14 mouse cellular contexts compared by ENCODE assay signal in genomic region chrX:106839591-106839990, GRCm38 (mm10). TPM values are rescaled to one million over a fixed set of nuclear protein-coding genes. Genes with fewer than 3 reads are reported as not detected.
DNase-seq lines count a peak whose midpoint lies in the region; ATAC-seq lines count a peak whose summit lies in the region.
"Had no signal": no experiment of that assay in that cellular context is flagged by ENCODE, and none has a peak within 500 bp of the region (broad histone marks: within the 10 kb centered on the region; RNA-seq: fewer than 3 reads in every experiment).

No protein-coding gene starts in this region.

- H3K4me2 ChIP-seq in heart, embryonic 11.5 days: no peak overlapping the region; the same call in 1 of the 2 replicates
- H3K4me2 ChIP-seq in stomach, embryonic 14.5 days (replicated peaks; ENCODE audit: low read depth, low read length): peak overlapping the region; percentile 35
- H3K4me2 ChIP-seq in liver, embryonic 12.5 days: no peak overlapping the region
- H3K4me2 ChIP-seq: forebrain, embryonic 15.5 days; liver, embryonic 15.5 days had no signal

- WGBS in heart, embryonic 11.5 days (ENCODE audit: insufficient replicate concordance): 32% methylated on average over 5 of the region's 5 CpGs
- 43% methylated on average over 5 of the region's 5 CpGs for WGBS in stomach, embryonic 14.5 days
- 43% methylated on average over 5 of the region's 5 CpGs for WGBS in liver, embryonic 12.5 days (ENCODE audit: insufficient replicate concordance)
- 65% methylated on average over 5 of the region's 5 CpGs for WGBS in midbrain, embryonic 10.5 days

- DNase-seq in heart, adult 11 months: peak; percentile 89
- peak; percentile 13 to 18 for DNase-seq in gastrocnemius, postnatal 36 days
- peak; percentile 46 for DNase-seq in heart, postnatal 4 days
- no peak for DNase-seq in midbrain, embryonic 10.5 days (ENCODE audit: low spot score)
- no peak for DNase-seq in cerebellum, postnatal 4 days (ENCODE audit: low spot score in 2 of 2)
- DNase-seq: cerebellum, postnatal 10 days; layer of hippocampus, adult 9-11 months had no signal

- no peak overlapping the region for H3K4me3 ChIP-seq in heart, embryonic 11.5 days (ENCODE audit: low read depth, low read length)
- H3K4me3 ChIP-seq in stomach, embryonic 14.5 days (ENCODE audit: low read depth, low read length): peak overlapping the region; percentile 2; the same call in 1 of the 2 replicates
- H3K4me3 ChIP-seq in liver, embryonic 12.5 days: no peak overlapping the region
- H3K4me3 ChIP-seq in midbrain, embryonic 10.5 days: no peak overlapping the region
- H3K4me3 ChIP-seq: forebrain, embryonic 15.5 days; liver, embryonic 15.5 days had no signal

- no peak for ATAC-seq in heart, embryonic 11.5 days (replicated peaks; ENCODE audit: insufficient number of reproducible peaks, low FRiP score, low TSS enrichment)
- no peak for ATAC-seq in stomach, embryonic 14.5 days (ENCODE audit: insufficient number of reproducible peaks, insufficient read depth, low FRiP score, low read depth)
- no peak for ATAC-seq in liver, embryonic 12.5 days
- ATAC-seq: forebrain, embryonic 15.5 days; hindbrain, embryonic 16.5 days had no signal

- intact Hi-C loops in gastrocnemius, postnatal 36 days (cut with DNase I): no loop called here

- H3K27me3 ChIP-seq in heart, embryonic 11.5 days (ENCODE audit: control insufficient read depth, insufficient read depth, low read length): no peaks in the 10 kb centered on the region
- H3K27me3 ChIP-seq in stomach, embryonic 14.5 days (ENCODE audit: control insufficient read depth, insufficient read depth, low read length): no peaks in the 10 kb centered on the region
- no peaks in the 10 kb centered on the region for H3K27me3 ChIP-seq in liver, embryonic 12.5 days (replicated peaks)
- peaks cover 30% of the 10 kb centered on the region for H3K27me3 ChIP-seq in midbrain, embryonic 10.5 days (ENCODE audit: low read depth, poor library complexity, severe bottlenecking)
- H3K27me3 ChIP-seq: forebrain, embryonic 15.5 days; liver, embryonic 15.5 days had no signal

- H3K9me3 ChIP-seq in heart, embryonic 11.5 days (replicated peaks; ENCODE audit: control insufficient read depth, low read length): 0 out of 2 replicates have a peak, but pooled peaks cover 2% of the 10 kb centered on the region
- no peaks in the 10 kb centered on the region; the same call in 1 of the 2 replicates for H3K9me3 ChIP-seq in stomach, embryonic 14.5 days (ENCODE audit: control insufficient read depth, low read depth, low read length)
- H3K9me3 ChIP-seq in liver, embryonic 12.5 days (replicated peaks): no peaks in the 10 kb centered on the region
- peaks cover 10% of the 10 kb centered on the region; the same call in 1 of the 2 replicates for H3K9me3 ChIP-seq in midbrain, embryonic 10.5 days (replicated peaks)
- H3K9me3 ChIP-seq: forebrain, embryonic 15.5 days; liver, embryonic 15.5 days had no signal

- no peak overlapping the region for H3K9ac ChIP-seq in heart, embryonic 11.5 days (ENCODE audit: low read depth, low read length)
- H3K9ac ChIP-seq in stomach, embryonic 14.5 days (replicated peaks; ENCODE audit: low read depth, low read length): no peak overlapping the region; the same call in 1 of the 2 replicates
- H3K9ac ChIP-seq in liver, embryonic 12.5 days: no peak overlapping the region
- H3K9ac ChIP-seq: forebrain, embryonic 15.5 days; liver, embryonic 15.5 days had no signal

- no peak overlapping the region for H3K27ac ChIP-seq in heart, embryonic 11.5 days (ENCODE audit: low read depth, low read length)
- peak overlapping the region; percentile 75 for H3K27ac ChIP-seq in stomach, embryonic 14.5 days (ENCODE audit: low read length)
- H3K27ac ChIP-seq in liver, embryonic 12.5 days: no peak overlapping the region
- H3K27ac ChIP-seq in midbrain, embryonic 10.5 days (replicated peaks): no peak overlapping the region
- H3K27ac ChIP-seq: forebrain, embryonic 15.5 days; liver, embryonic 15.5 days had no signal

- H3K36me3 ChIP-seq in heart, embryonic 11.5 days (ENCODE audit: control insufficient read depth, insufficient read depth, low read length): no peaks in the 10 kb centered on the region
- H3K36me3 ChIP-seq in stomach, embryonic 14.5 days (ENCODE audit: control insufficient read depth, insufficient read depth, low read length): no peaks in the 10 kb centered on the region
- no peaks in the 10 kb centered on the region for H3K36me3 ChIP-seq in liver, embryonic 12.5 days
- no peaks in the 10 kb centered on the region for H3K36me3 ChIP-seq in midbrain, embryonic 10.5 days
- H3K36me3 ChIP-seq: forebrain, embryonic 15.5 days; liver, embryonic 15.5 days had no signal

- no peaks in the 10 kb centered on the region for H3K4me1 ChIP-seq in heart, embryonic 11.5 days (ENCODE audit: control insufficient read depth, insufficient read depth, low read length)
- no peaks in the 10 kb centered on the region for H3K4me1 ChIP-seq in stomach, embryonic 14.5 days (ENCODE audit: control insufficient read depth, insufficient read depth, low read length)
- no peaks in the 10 kb centered on the region for H3K4me1 ChIP-seq in liver, embryonic 12.5 days
- no peaks in the 10 kb centered on the region for H3K4me1 ChIP-seq in midbrain, embryonic 10.5 days
- H3K4me1 ChIP-seq: forebrain, embryonic 15.5 days; liver, embryonic 15.5 days had no signal

RNA-seq across cellular contexts. Expression of gene Rtl3, which starts 0.9 kb away (rescaled TPM):
- 4.1 and 4.3 TPM in 2 replicates for polyA plus RNA-seq in heart, embryonic 11.5 days (2014; fragmentation: Nextera tagmentation; extraction: Ambion mirVana)
- under 1 TPM; 0.81 to 0.94 TPM for total RNA-seq in gastrocnemius, postnatal 36 days (2021)
- 10 to 100 TPM; 10.1 to 10.3 TPM for total RNA-seq in heart, postnatal 4 days (2021)
- polyA plus RNA-seq in stomach, embryonic 14.5 days (2014; fragmentation: Nextera tagmentation; extraction: Ambion mirVana): 52.9 and 58.2 TPM in 2 replicates
- 2.3 and 2.5 TPM in 2 replicates for polyA plus RNA-seq in liver, embryonic 12.5 days (2016; fragmentation: Nextera tagmentation; extraction: Ambion mirVana)
- polyA plus RNA-seq in midbrain, embryonic 10.5 days (2016; fragmentation: Nextera tagmentation; extraction: Ambion mirVana): 0.41 and 1.8 TPM in 2 replicates
- polyA plus RNA-seq: C2C12 had no signal

Comparison
In these comparisons a context has a peak if more than half of its experiments do, and no peak if none do; other contexts are left out.
1. DNase-seq: peak in heart, adult 11 months (single experiment), gastrocnemius, postnatal 36 days (2 of 2) and heart, postnatal 4 days (single experiment); none in midbrain, embryonic 10.5 days (single experiment) and cerebellum, postnatal 4 days (0 of 2).
2. RNA of gene Rtl3, which starts 0.9 kb away (polyA plus RNA-seq): 52.9 to 58.2 TPM in stomach, embryonic 14.5 days; 4.1 to 4.3 TPM in heart, embryonic 11.5 days, 2.3 to 2.5 TPM in liver, embryonic 12.5 days and 0.41 to 1.8 TPM in midbrain, embryonic 10.5 days; every median in the first group is over 10 times any median in the second.